Mouse (Mus musculus) forebrain, postnatal 0 days (tissue): ENCODE measurements around the gene Ift122. TPM values are rescaled to one million over a fixed set of nuclear protein-coding genes. Genes with fewer than 3 reads are reported as not detected.

ENCODE experiments used
- ATAC-seq: fragments of 200-750 bp; cut with Nextera tagmentation; 2 replicates; pipeline ENCODE4 v1.8.0; 2017; ENCODE audit warnings: mild to moderate bottlenecking, moderate library complexity
- DNase-seq: peaks from one replicate; pipeline ENCODE4 v3.0.0-alpha.2; 2015
- H3K27ac ChIP-seq: fragments of 300-500 bp; sonication (generic); 2 replicates; pipeline ENCODE4 v1.5.1; 2014; ENCODE audit warnings: low read depth, mild to moderate bottlenecking, antibody characterized with exemption, low read length, moderate library complexity, mixed read lengths
- H3K27me3 ChIP-seq: fragments of 300-500 bp; sonication (generic); 2 replicates; pipeline ENCODE4 v1.6.1; 2014; ENCODE audit warnings: mild to moderate bottlenecking, low read length, mixed read lengths; ENCODE audit not compliant: insufficient read depth
- H3K36me3 ChIP-seq: fragments of 300-500 bp; sonication (generic); 2 replicates; pipeline ENCODE4 v1.6.1; 2014; ENCODE audit warnings: mild to moderate bottlenecking, moderate library complexity; ENCODE audit not compliant: insufficient read depth
- H3K4me1 ChIP-seq: fragments of 300-500 bp; sonication (generic); 2 replicates; pipeline ENCODE4 v1.6.1; 2014; ENCODE audit warnings: antibody characterized with exemption; ENCODE audit not compliant: insufficient read depth
- H3K4me2 ChIP-seq: fragments of 300-500 bp; sonication (generic); 2 replicates; pipeline ENCODE4 v1.6.1; 2014; ENCODE audit warnings: low read depth, mild to moderate bottlenecking, moderate library complexity
- H3K4me3 ChIP-seq: fragments of 300-500 bp; sonication (generic); 2 replicates; pipeline ENCODE4 v1.5.1; 2014; ENCODE audit warnings: low read depth, low read length, mixed read lengths
- H3K9ac ChIP-seq: fragments of 300-500 bp; sonication (generic); 2 replicates; pipeline ENCODE4 v1.6.1; 2014; ENCODE audit warnings: mild to moderate bottlenecking
- H3K9me3 ChIP-seq: fragments of 300-500 bp; sonication (generic); 2 replicates; pipeline ENCODE4 v1.6.1; 2016; ENCODE audit warnings: low read length
- CTCF ChIP-seq: sonication (generic); IDR thresholded peaks from 2 replicates; pipeline ENCODE4 v1.5.1; 2016; ENCODE audit warnings: antibody characterized with exemption, control low read depth, low read depth
- WGBS: fragments of 180-500 bp; shearing (Covaris S2); extraction: QIAGEN DNeasy Blood & Tissue Kit; methylation state at CpG from one replicate; pipeline ENCODE4 v1.1.7; 2014; 5-methylcytosine and 5-hydroxymethylcytosine counted together
- polyA plus RNA-seq: library from polyadenylated mRNA; unstranded; fragments of >200 nt; fragmentation: Nextera tagmentation; extraction: Ambion mirVana; gene quantifications from 2 replicates; pipeline ENCODE4 v1.2.1, GENCODE M21; 2015
- total RNA-seq: library from RNA; depleted of rRNA; stranded (reverse); fragments of >200 nt; gene quantifications from 2 replicates; pipeline ENCODE4 v1.2.3, GENCODE M21; 2014

Gene Ift122
- total and polyA plus RNA-seq, 2 experiments from 2014 or later, result 25.6 to 32.6 TPM

DNA sequence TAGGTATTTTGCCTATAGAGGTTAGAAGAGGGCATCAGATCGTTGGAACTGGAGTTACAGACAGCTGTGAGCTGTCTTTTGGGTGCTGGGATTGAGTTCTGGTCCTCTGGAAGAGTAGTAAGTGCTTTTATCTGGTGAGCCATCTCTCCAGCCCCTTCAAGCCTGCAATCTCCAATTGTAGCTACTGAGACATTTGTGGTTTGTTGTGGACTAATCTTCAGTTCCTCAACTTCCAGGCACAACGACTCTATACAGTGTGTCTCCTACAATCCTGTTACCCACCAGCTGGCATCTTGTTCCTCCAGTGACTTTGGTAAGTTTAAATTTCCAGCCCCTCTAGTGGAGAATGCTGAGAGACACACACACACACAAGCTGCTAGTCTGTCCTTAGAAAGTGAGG lies 24.0 kb downstream of the Ift122 start:
- WGBS, result 88% methylated on average over 2 of the region's 2 CpGs
- Histone ChIP-seq H3K9ac (no peak overlapping the region), H3K36me3 (peaks cover 48% of the 10 kb centered on the region), H3K27ac (no peak overlapping the region), H3K27me3 (no peaks in the 10 kb centered on the region), H3K4me3 (no peak overlapping the region), H3K4me1 (no peaks in the 10 kb centered on the region), H3K4me2 (no peak overlapping the region), H3K9me3 (no peaks in the 10 kb centered on the region)
- DNase-seq (no peak), ATAC-seq (no peak)
- no peak for TF ChIP-seq CTCF

DNA sequence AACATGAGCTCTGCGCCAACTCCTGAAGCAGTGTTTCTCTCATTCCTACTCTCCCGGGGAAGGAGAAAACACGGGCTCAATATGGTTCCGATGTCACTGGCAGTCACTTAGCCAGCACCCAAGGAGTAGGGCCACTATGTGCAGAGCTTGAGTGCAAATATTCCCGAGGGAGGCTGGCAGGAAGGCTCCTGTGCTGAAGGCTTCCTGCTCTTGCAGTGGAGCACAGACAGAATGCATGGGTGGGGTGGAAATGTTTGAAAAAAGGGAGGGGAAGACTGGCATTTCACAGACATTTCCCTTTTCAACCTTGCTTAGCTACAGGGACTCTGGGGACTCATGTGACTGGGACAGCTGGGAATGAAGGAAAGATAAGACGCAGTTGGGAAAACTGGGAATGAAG lies 25.4 kb downstream of the Ift122 start:
- no peak overlapping the region for H3K27ac ChIP-seq
- no peak overlapping the region for H3K4me2 ChIP-seq
- no peaks in the 10 kb centered on the region for H3K4me1 ChIP-seq
- no peak overlapping the region for H3K4me3 ChIP-seq
- no peak for TF ChIP-seq CTCF
- no peak overlapping the region for H3K9ac ChIP-seq
- no peaks in the 10 kb centered on the region for H3K9me3 ChIP-seq
- H3K36me3 ChIP-seq, result peaks cover 56% of the 10 kb centered on the region
- 89% methylated on average over 6 of the region's 6 CpGs for WGBS
- ATAC-seq, result no peak
- no peak for DNase-seq
- no peaks in the 10 kb centered on the region for H3K27me3 ChIP-seq

DNA sequence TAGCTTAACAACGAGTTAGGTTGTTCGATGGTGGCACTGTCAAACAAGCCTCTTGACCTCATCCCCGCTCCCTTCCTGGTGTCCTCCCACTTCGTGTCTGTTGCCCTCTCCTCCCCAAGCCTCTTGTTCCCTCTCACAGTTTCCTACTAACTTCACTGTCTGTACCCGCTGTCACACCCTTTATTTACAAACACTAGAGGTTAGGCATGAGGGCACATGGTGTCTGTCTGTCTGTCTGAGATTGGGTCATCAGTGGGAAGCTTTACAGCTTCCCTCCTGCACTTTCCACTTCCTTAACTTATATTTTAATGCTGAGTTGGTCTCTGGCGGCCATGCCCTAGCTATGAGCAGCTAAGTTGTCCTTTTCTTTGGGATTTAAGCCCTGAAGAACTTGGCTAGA lies 26.5 kb downstream of the Ift122 start:
- Histone ChIP-seq H3K27ac (no peak overlapping the region), H3K9ac (no peak overlapping the region), H3K27me3 (no peaks in the 10 kb centered on the region), H3K4me3 (no peak overlapping the region), H3K4me1 (no peaks in the 10 kb centered on the region), H3K36me3 (peaks cover 56% of the 10 kb centered on the region), H3K9me3 (no peaks in the 10 kb centered on the region), H3K4me2 (no peak overlapping the region)
- DNase-seq, result no peak
- 86% methylated on average over 6 of the region's 6 CpGs for WGBS
- TF ChIP-seq CTCF, result no peak
- no peak for ATAC-seq

DNA sequence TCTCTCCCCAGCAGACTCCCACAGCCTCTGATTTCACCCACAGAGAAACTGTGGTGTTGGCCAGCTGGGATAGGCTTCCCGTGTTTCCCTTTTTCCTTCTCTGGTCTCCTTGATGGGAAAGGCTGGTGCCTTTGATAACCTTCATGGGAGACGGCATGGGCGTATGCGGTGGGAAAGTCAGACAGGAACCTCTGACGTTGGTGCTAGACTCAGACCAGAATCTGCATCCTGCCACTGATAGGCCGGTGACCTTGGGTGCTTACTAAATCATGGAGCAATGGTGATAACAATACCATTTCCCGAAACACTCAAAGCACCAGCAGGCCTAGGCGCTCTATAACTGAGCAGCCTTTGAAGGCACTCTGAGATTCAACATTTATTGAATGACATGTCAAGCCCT lies 27.5 kb downstream of the Ift122 start:
- Histone ChIP-seq H3K4me3 (no peak overlapping the region), H3K9ac (no peak overlapping the region), H3K4me2 (no peak overlapping the region), H3K4me1 (no peaks in the 10 kb centered on the region), H3K9me3 (no peaks in the 10 kb centered on the region), H3K36me3 (peaks cover 55% of the 10 kb centered on the region), H3K27ac (no peak overlapping the region), H3K27me3 (no peaks in the 10 kb centered on the region)
- WGBS, result 95% methylated on average over 8 of the region's 8 CpGs
- no peak for TF ChIP-seq CTCF
- DNase-seq (no peak), ATAC-seq (no peak)

DNA sequence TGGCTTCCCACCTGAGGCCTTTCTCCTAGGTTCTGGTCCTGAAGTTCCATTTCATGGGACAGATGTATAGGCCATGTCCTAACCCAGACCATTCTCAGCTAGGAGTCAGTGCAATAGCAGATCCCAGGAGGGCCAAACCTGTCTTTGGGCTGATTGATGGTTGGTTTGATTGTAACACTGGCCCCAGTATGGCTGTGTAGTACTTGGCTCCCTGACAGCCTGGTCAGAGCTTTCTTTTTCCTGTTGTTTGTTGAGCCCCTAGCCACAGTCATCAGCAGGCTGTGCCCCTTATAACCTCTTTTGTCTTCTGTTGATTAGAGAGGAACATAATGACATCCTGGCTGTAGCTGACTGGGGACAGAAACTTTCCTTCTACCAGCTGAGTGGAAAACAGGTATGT lies 30.7 kb downstream of the Ift122 start:
- Histone ChIP-seq H3K27ac (no peak overlapping the region), H3K9me3 (no peaks in the 10 kb centered on the region), H3K36me3 (peaks cover 54% of the 10 kb centered on the region), H3K4me3 (no peak overlapping the region), H3K4me2 (no peak overlapping the region), H3K27me3 (no peaks in the 10 kb centered on the region), H3K9ac (no peak overlapping the region), H3K4me1 (no peaks in the 10 kb centered on the region)
- DNase-seq, result no peak
- no peak for TF ChIP-seq CTCF
- no peak for ATAC-seq

DNA sequence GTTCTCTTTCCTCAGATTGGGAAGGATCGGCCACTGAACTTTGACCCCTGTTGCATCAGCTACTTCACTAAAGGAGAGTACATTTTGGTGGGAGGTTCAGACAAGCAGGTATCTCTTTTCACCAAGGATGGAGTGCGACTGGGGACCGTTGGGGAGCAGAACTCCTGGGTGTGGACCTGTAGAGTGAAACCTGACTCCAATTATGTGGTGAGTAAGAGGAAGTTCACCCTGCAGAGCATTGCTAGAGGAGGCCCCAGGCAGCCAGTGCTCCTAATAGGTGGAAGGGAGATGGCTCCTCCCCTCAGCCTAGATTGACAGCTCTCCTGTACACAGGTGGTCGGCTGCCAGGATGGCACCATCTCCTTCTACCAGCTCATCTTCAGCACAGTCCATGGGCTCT lies 33.6 kb downstream of the Ift122 start:
- 82% methylated on average over 4 of the region's 4 CpGs for WGBS
- Histone ChIP-seq H3K9ac (no peak overlapping the region), H3K9me3 (no peaks in the 10 kb centered on the region), H3K4me2 (no peak overlapping the region), H3K27ac (no peak overlapping the region), H3K4me3 (no peak overlapping the region), H3K36me3 (peaks cover 43% of the 10 kb centered on the region), H3K27me3 (no peaks in the 10 kb centered on the region), H3K4me1 (peaks cover 15% of the 10 kb centered on the region)
- DNase-seq (no peak), ATAC-seq (no peak)
- TF ChIP-seq CTCF, result no peak

DNA sequence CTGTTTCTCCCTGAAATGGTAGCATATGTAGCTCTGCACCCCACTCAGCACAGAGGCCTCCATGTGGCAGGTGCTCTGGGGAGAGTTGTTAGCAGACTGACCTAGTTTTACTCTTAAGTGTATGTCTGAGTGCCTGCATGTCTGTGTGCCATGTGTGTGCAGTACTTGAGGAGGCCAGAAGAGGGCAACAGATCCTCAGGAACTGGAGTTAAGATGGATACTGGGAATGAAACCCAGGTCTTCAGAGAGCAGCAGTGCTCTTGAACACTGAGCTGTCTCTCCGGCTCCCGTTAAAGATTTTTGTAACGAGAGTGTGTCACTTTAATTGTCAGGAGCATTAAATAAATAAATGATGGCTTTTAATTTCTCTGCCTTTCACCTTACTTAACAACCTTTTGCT lies 35.0 kb downstream of the Ift122 start:
- H3K27ac ChIP-seq, result no peak overlapping the region
- WGBS, result 90% methylated on average over 3 of the region's 3 CpGs
- no peak overlapping the region for H3K9ac ChIP-seq
- ATAC-seq (no peak), DNase-seq (peak; percentile 36)
- H3K9me3 ChIP-seq, result no peaks in the 10 kb centered on the region
- peaks cover 17% of the 10 kb centered on the region for H3K4me1 ChIP-seq
- H3K4me2 ChIP-seq, result no peak overlapping the region
- H3K4me3 ChIP-seq, result no peak overlapping the region
- peak; percentile 75 for TF ChIP-seq CTCF
- H3K27me3 ChIP-seq, result no peaks in the 10 kb centered on the region
- H3K36me3 ChIP-seq, result peaks cover 35% of the 10 kb centered on the region

DNA sequence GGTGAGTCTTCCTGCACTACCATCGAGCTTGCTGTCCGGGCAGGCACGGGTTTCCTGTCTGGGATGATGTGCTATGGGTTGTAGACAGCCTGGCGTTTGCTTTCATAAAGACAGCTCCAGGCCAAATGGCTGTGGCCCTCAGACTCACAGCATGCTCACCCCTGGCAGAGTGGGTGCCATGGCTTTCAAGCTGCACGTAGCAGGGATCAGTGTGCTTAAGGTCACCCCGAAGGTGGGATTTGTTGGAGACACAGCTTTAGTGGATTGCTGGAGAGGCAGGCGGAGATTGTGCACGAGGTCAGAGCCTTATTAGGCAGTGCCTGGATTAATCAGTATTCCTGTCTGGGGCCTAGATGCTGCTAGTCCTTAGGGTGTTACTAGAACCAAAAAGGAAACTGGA lies 37.3 kb downstream of the Ift122 start:
- Histone ChIP-seq H3K4me2 (no peak overlapping the region), H3K4me1 (peaks cover 17% of the 10 kb centered on the region), H3K9me3 (no peaks in the 10 kb centered on the region), H3K4me3 (no peak overlapping the region), H3K27ac (peak overlapping the region; percentile 74), H3K9ac (no peak overlapping the region), H3K27me3 (no peaks in the 10 kb centered on the region), H3K36me3 (peaks cover 35% of the 10 kb centered on the region)
- 79% methylated on average over 8 of the region's 8 CpGs for WGBS
- no peak for ATAC-seq
- DNase-seq, result no peak
- TF ChIP-seq CTCF, result no peak
